Mouse (Mus musculus): Measurements from ENCODE around the gene Krt33a. TPM values are rescaled to one million over a fixed set of nuclear protein-coding genes. Genes with fewer than 3 reads are reported as not detected.
A peak's percentile ranks its signal among the peaks of the same experiment; 100 is the strongest.

Gene Krt33a
- total RNA-seq (2021), result not detected
- long read RNA-seq, experiment 1, result 0 reads
- long read RNA-seq, experiment 2, result 0 reads

DNA sequence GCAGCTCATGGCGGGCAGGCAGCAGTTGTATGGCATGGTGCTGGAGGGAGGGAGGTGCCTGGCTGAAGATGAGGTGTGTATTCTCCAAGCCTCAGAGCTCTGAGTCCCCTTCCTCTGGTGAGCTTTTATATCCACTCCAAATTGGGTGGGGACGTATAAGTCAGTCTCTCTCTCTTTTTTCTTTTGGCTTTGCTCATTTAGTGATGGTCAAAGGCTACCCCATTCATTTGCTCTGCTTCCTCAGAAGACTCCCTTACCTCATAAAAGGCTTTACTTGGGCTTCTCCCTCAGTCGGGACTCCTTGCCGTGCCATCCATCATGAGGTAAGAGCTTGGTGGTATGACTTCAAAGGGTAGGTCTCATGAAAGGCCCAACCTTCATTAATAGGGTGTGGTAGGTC, at the start of gene Krt33a:
Krt33a (minus strand) TSS at position 101 of the 400 bp plus-strand sequence.
- intact Hi-C loops (cut with DNase I), result no loop called here
- DNase-seq, result no peak

DNA sequence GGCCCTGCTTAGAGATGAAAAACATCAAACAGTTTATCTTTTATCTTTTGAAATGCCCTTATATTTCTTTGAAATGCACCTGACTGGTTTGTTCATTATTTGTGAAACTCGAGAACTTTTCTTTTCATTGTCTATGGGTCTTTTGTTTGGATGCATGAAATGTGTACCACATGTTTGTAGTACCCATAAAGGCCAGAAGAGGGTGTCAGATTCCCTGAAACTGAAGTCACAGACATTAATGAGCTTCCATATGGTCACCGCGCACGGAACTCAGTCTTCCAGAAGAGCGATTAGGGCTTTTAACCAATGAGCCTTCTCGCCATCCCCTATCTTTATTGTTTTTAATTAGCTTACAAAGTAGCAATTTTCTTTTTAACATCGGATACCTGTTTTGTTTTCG, 42.9 kb upstream of the Krt33a start:
- intact Hi-C loops (cut with DNase I), result no loop called here
- no peak for DNase-seq

DNA sequence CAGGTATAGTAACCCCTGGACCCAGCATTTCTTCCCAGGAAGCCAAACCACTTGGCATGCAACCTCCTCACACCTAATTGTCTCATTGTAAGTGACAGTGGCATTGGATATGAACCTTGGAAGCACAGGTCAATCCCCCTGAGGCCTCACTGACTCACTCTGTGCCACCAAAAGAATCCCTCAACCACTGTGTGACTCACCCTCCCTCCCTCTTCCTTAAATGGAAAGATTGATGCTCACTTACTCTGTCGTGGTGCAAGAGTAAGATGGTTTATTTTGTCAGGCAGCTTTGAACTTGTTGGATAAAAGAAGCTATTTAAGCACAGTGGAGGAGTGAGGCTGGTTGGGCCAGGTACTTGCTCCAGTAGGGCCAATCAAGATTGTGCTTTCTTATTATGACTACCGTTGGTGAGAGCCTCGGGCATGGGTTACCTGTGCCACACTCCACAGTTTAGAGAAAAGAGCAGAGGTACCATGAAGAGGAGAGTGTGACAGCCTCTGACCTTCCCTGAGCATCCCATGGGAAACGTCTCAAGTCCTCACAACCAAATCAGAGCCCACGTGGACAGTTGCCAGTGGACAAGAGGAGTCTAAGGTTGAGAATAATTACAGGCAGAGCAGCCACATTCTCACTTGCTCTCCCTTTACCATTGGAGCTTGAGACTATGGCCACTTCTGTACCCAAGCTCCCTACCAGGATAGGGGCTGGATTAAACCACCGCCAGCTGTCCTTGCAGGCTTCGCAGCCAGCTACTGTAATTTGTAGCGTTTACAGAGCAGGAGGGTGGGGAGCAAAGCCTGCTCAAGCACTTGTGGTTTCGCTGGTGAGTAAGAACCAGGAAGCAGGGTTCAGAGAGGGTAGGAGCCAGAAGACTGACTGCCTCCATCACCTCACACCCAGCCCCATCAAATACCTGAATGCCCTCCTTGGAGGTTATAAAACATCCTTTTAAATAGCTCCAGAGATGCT, 40.0 kb upstream of the Krt33a start:
- intact Hi-C loops (cut with DNase I), result no loop called here
- DNase-seq, result no peak

DNA sequence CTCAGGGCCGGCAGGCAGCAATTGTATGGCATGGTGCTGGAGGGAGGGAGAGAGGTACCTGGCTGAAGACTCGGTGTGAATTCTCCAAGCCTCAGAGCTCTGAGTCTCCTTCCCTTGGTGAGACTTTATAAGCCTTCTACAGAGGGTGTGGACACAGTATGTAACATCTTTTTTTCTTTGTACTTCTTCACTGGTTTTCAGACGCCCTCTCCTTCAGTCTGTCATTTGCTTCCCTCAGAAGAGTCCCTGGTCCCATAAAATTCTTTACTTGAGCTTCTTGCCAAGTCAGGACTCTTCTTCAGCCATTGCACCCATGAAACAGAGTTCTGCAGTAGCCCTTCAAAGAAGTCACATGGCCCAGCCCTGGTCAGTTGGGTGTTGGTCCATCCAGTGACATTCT, 34.4 kb upstream of the Krt33a start, which contains the start of gene Krt31:
Krt31 (minus strand) TSS at position 101 of the 400 bp plus-strand sequence.
- intact Hi-C loops (cut with DNase I), result no loop called here
- DNase-seq, result no peak

DNA sequence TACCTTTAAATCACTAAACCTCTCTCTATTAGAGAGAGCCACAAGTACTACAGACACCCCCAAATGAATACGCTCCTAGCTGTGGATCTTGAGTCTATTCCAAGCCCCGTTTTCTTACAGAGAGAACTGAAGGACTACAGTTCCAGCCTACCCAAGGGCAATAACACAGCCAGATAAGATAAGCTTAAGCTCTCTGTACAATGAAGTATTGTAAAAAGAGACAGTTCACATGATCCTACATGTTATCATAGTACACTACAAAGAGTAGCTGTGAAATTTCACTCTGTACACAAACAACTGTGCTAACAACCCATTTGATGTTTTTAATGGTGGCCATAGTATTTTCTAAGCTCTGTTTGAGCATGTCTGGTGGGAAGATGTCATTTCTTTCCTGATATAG, 31.2 kb upstream of the Krt33a start:
- intact Hi-C loops (cut with DNase I), result no loop called here
- no peak for DNase-seq

DNA sequence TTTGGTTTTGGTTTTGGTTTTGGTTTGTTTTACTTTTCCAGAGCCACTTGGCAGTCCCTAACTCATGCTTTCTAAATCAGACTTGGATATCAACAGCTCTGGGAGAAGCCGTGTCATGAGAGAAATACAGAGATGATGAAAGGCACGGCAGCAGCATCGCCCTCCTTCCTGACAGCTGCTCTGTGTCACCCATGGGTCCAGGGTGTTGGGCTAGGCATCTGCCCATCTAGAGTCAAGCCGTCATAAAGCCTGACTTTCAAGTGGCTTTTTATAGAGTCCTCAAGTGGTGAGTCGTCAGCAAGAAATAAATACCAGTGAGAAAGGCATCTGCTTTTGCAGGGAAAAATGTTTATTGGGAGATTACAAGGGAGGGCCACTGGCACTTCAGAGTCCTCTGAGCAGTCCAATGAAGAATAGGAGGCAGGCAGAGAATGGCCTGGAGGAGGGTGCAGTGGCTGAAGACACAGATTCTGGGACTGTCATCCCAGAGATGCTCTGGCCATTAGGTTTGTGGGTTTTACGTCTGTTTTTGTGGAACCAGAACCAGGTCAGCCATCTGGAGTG, 30.4 kb upstream of the Krt33a start:
- no peak for DNase-seq
- intact Hi-C loops (cut with DNase I), result no loop called here

DNA sequence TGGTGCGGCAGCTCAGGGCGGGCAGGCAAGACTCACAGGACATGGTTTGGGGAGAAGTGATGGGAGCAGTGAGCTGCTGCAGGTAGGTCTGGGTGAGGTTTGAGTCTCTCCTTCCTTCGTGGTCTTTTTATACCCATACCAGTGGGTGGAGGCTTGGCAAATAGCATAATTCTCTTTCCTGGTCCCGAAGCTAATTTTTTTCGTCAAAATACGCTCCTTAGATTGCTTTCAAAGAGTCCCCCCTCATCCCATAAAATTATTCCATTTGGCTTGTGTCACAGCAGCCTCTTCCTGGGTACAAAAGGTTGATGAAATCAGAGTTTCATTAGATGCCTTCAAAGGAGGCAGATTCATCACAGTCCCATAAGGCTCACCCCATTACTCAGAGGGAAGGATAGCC, 25.4 kb upstream of the Krt33a start, which contains the start of gene Krt34:
Krt34 (minus strand) TSS at position 101 of the 400 bp plus-strand sequence.
- intact Hi-C loops (cut with DNase I), result no loop called here
- DNase-seq, result no peak

DNA sequence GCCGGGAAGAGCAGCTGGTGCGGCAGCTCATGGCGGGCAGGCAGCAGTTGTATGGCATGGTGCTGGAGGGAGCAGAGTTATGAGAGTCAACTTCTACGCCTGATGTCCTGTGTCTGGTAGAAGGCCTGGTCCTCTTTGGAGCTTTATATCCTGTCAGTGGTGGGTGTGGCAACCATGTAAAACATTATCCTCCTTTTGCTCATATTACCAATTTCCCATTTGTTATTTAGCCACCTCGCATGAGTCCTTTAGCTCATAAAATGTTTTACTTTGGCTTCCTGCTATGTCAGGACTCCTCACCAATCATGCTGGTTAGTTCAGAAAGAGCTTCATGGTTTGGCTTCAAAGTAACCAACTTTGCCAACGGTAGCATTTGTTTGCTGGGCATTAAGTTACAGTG, 13.8 kb upstream of the Krt33a start, which contains the start of gene Krt33b:
Krt33b (minus strand) TSS at position 101 of the 400 bp plus-strand sequence.
- intact Hi-C loops (cut with DNase I), result no loop called here
- no peak for DNase-seq

DNA sequence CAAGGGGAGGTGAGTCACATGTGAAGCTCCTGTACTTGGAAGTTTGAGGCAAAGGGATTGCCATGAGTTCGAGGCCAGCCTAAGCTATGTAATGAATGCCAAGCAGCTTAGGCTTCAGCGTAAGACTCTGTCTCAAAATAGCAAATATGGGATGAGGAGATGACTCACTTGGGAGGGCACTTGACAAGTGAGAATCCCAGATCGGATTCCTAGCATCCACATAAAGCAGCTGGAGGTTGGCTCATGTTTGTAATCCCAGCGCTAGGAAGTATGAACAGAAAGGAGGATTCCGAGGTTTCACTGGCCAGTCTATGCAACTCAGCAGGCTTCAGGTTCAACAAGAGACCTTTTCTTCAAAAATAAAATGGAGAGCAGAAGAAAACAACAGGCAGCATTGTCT, 5.4 kb upstream of the Krt33a start:
- intact Hi-C loops (cut with DNase I), result no loop called here
- DNase-seq, result no peak

DNA sequence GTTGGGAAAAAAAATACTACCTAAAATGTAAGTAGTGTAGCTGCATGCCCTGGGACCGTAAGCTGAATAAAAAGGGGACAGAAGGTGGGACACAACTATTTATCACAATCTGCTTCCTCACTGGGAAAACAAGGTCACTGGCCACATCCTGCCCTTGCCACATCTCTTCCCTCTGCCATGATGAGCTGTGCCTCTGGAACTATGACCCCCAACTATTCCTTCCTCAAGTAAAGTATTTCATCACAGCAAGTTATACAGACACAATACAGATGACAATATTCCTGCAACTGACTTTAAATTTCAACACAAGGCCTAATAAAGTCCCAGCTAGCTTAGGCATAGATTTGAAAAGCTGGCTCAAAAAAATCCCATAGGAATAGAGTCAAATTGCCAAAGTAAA, 3.5 kb upstream of the Krt33a start:
- intact Hi-C loops (cut with DNase I), result no loop called here
- DNase-seq, result no peak

DNA sequence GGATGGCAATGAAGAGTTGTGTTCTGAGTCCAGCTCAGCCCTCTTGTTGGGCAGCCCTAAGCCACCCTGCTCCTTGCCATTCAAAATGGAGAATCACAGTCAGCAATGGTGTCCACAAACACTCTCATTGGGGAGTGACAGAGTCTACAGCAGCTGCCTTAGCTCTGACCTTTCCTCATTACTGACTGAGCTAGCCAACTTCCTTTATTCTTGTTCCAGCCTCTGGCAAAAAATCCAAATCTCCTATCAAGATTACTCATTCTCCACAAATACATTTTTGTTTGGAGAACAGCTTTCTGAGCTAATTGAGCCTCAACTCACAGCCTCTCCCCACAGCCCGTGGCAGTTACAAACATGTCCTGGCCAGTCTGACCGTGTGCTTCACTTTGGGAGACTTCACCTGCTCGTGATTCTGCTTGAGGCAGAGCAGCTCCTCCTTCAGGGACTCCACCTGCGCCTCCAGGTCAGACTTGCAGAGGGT, 2.3 kb downstream of the Krt33a start:
- intact Hi-C loops (cut with DNase I), result no loop called here
- no peak for DNase-seq

DNA sequence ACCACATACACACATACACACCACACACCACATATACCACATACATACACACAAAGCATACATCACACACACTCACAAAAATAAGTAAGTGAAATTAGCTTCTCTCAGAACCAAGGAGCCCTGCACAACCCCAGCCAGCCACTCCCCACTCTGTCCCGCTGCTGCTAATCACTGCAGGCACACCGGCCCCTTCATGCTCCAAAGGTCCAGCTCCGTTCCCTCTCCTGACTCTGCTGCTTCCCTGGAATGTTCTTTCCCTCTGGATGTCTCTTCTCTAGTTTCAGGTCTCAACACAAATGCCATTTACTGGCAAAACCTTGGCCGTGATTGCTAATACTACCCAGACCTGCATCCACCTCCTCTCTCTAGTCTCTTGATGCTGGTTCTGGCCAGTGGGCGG, 5.3 kb downstream of the Krt33a start:
- DNase-seq, result no peak
- intact Hi-C loops (cut with DNase I), result no loop called here

DNA sequence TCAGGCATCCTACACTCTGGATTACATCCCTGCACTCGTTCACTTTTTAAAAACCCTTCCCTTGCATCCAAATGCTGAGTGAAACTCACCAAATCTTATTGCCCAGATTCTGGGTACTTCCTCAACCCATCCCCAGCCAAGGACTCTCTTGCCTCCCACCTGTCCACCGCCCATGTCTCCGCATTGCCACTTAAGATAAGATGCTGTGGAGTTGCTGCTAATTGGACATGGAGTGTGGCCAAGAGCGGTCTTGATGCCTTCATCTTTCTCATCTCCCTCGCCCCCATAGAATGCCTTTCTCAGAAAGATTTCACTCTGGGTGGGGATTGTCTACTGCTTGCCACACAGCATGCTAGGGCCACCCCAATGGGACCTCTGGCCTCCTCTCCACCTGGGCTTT, 7.7 kb downstream of the Krt33a start:
- intact Hi-C loops (cut with DNase I), result no loop called here
- no peak for DNase-seq

DNA sequence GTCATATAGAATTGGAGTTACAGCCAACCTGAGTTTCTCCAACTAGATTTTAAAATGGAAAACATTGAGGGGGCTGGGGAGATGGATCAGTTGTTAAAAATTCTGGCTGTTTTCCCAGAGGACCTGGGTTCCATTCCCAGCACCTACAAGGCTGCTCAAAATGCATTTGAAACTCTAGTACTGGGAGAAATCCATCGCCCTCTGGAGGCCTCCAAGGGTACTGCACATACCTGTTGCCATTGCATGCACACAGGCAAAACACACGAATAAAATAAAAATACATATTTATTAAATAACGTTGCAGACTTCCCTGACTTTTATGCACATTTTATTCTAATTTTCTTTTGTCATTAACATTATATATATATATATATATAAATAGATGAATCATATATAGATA, 9.4 kb downstream of the Krt33a start:
- DNase-seq, result no peak
- intact Hi-C loops (cut with DNase I), result no loop called here

DNA sequence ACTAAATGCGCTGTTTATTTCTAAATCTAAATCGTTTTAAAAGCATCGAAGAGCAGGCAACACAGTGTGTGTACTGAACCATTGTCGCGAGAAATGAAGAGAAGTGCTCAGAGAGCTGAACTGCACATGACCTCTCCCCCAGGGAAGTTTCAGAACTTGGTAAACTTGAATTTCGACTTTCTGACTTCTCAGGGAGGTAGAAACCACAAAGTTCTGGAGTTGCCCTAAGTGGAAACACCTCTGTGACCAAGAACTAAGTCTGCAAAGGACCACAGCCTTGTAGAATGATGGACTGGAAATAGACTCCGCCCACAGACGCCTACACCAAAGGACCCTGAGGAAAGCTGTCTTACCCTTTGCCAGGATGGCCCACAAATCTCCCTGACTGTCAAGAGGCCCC, 10.1 kb downstream of the Krt33a start:
- intact Hi-C loops (cut with DNase I), result no loop called here
- no peak for DNase-seq

DNA sequence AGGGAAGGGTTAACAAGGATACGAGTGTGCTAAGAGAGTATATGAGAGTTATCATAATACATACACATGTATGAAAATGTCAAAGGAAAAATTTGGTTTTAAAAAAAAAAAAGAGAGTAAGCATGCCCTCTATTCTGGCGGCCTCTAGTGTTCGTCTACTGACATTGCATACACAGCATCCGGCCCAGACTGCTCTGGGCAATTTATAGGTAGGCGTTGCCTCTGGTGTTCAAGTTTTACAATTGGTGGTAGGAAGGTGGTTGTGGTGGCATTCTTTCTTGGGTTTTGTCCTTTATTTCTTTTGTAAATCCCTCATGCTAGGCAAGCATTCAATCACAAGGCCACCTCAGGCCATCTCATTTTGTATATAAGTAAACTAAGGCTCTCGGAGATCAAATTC, 11.2 kb downstream of the Krt33a start:
- DNase-seq, result peak; percentile 22 to 63
- intact Hi-C loops (cut with DNase I), result loop anchor here (5.0 kb wide), 1 partner anchor 543 kb away; no protein-coding TSS in a partner anchor

DNA sequence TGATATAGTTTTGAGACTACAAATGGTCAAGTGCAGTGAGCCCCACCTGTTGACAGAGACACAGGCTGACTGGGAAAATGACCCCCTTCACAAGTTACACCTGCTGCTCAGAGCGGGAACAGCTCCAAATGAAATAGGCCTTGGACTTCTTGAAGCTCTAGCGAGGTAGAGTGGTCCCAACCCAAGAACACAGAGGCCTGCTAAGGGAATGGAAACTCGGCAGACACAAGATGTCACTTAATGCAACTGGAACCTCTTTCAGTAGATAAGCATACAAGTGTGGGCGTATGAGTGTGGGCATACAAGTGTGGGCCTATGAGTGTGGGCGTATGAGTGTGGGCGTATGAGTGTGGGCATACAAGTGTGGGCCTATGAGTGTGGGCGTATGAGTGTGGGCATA, 16.9 kb downstream of the Krt33a start:
- intact Hi-C loops (cut with DNase I), result no loop called here
- no peak for DNase-seq

DNA sequence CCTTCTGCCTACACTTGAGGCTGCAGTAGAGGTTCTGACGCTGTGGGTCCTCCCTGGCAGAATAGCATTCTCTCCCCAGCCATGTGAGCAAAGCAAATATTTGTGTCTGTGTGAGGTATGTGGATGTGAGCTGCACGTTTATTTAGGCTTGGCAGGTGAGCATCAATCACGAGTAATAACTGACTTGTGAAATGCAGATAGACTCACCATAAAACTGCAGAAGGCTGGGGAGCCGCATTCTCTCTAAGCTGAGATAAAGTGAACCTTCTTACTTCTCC, 21.7 kb downstream of the Krt33a start:
- no peak for DNase-seq
- intact Hi-C loops (cut with DNase I), result no loop called here

DNA sequence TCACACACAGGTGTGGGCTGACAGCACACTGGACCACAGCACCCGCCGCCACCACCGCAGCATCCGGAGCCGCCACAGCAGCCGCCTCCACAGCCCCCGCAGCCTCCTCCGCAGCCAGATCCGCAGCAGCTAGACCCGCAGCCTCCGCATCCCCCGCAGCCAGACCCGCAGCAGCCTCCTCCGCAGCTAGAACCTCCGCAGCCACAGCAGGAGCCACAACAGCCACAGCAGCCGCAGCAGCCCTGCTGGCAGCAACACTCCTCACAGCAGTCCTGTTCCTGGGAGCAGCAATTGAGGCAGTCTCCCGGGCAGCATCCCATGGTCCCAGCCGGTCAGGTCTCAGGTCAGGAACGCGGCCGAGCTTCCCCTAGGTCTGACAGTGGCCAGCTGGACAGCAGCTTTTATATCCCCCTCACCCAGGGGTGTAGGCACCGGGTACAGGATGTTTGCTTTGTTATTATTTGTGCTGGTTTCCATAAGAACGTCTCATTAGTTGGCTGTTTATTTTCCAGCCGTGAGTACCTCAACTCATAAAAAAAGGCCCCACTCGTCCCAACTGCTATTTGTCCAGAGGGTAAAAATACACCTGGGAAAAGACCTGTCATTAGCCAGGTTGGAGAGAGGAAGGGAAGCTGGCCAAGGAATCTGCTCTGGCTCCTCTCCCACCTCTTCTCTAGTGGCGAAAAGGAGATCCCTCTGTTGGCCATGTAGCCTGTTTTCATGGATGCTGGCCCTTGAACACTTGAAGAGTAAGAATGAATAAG, 22.2 kb downstream of the Krt33a start, which contains the start of gene Krtap17-1:
Krtap17-1 (minus strand) TSS at position 375 of the 764 bp plus-strand sequence.
- intact Hi-C loops (cut with DNase I), result no loop called here
- no peak for DNase-seq

DNA sequence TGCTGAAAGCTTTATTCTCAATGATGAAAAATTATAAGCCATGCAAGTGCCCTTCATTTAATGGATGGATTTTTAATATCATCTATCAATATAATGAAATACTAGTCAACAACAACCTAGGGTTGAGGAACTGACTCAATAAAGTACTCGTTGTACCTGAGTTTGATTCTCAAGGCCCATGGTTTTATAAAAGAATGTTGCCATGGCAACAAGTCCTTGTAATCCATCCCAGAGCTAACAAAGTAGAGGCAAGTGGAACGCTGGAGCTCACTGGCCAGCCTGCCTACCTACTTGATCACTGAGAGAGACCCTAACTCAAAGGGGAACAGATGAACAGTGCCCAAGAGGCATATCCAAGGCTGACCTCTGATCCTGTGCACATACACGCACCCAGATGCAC, 25.4 kb downstream of the Krt33a start:
- intact Hi-C loops (cut with DNase I), result no loop called here
- no peak for DNase-seq

DNA sequence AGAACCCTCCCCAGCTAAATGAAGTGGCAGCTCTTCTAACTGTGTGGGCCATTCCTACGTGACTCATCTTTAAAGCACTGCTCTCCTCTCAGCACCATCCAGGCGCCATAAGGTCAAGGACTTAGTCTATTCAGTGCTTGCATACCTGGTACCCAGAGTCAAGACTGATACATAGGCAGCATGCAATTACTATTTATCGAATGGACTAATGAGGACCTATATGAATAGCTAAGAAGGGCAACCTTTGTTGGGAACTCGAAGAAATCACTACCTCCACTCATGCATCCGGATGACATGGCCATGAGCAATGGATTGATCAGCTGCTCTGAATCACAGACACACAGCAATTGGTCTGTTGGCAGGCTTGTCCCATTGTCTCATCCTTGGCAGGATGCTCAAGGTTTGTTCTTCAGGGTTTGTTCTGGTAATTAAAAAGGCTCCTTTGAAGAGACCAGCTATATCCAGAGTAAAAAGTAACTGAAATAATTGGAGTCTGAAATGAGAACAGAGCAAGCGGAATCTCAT, 26.1 kb downstream of the Krt33a start:
- no peak for DNase-seq
- intact Hi-C loops (cut with DNase I), result no loop called here
